Mouse (Mus musculus): ENCODE measurements around the gene Gm45713. TPM values are rescaled to one million over a fixed set of nuclear protein-coding genes. Genes with fewer than 3 reads are reported as not detected.

The Gm45713 gene
- total and polyA plus RNA-seq, 3 experiments: 3.9 TPM; not detected in 2

GRCm38 (mm10) chr7:45144368-45145174 lies 8.5 kb upstream of the Gm45713 start:
- H3K4me1 ChIP-seq (ENCODE audit: control insufficient read depth in 1 of 2, insufficient read depth in 2 of 2, low read length in 2 of 2): no peaks in the 10 kb centered on the region
- no peak for DNase-seq (ENCODE audit: low read depth, low spot score)
- H3K79me2 ChIP-seq (ENCODE audit: control insufficient read depth, insufficient read depth, low read length, poor library complexity): no peaks in the 10 kb centered on the region
- H3K9ac ChIP-seq (ENCODE audit: control insufficient read depth, low read depth, low read length, poor library complexity, severe bottlenecking): no peak overlapping the region
- H3K36me3 ChIP-seq (ENCODE audit: control insufficient read depth in 1 of 2, insufficient read depth in 2 of 2, low read length in 2 of 2): no peaks in the 10 kb centered on the region; a peak in 1 of 4 replicates
- H3K9me3 ChIP-seq (replicated peaks; ENCODE audit: insufficient read depth, low read length): no peaks in the 10 kb centered on the region
- H3K27ac ChIP-seq (ENCODE audit: control insufficient read depth, low read depth, low read length): no peak overlapping the region
- no peaks in the 10 kb centered on the region for H3K27me3 ChIP-seq (ENCODE audit: control insufficient read depth in 1 of 2, insufficient read depth in 2 of 2, low read length in 2 of 2)
- H3K4me3 ChIP-seq (ENCODE audit: control insufficient read depth in 1 of 2, insufficient read depth in 1 of 2, low read depth in 2 of 2, low read length in 2 of 2): no peak overlapping the region
- TF ChIP-seq MAZ (IDR thresholded peaks at IDR 0.05; ENCODE audit: low read depth, low read length) (no peak), RAD21 (IDR thresholded peaks at IDR 0.05; ENCODE audit: low read depth, low read length) (no peak)

DNA sequence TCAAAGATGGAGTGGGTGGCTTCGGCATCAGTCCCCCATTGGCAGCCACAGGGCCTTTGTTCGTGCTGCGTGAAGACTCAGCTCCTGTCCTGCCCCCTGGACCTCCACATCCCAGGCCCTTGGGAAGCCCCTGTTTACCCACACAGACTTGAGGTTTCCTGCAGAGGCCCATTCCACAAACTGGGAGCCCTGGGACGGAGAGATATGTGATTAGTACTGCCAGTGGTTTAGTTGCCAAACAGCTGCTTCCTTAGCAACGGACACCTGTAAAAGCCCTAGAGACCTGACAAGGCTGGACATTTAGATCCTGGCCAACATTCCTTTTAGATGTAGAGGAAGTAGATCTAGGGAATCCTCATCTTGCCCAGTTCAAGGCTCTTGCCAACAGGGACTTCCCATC lies 5.9 kb upstream of the Gm45713 start:
- Histone ChIP-seq H3K27me3 (ENCODE audit: control insufficient read depth in 1 of 2, insufficient read depth in 2 of 2, low read length in 2 of 2) (no peaks in the 10 kb centered on the region), H3K27ac (ENCODE audit: control insufficient read depth, low read depth, low read length) (no peak overlapping the region), H3K9ac (ENCODE audit: control insufficient read depth, low read depth, low read length, poor library complexity, severe bottlenecking) (no peak overlapping the region), H3K4me1 (ENCODE audit: control insufficient read depth in 1 of 2, insufficient read depth in 2 of 2, low read length in 2 of 2) (peaks cover 11 to 17% of the 10 kb centered on the region in 2 experiments), H3K36me3 (ENCODE audit: control insufficient read depth in 1 of 2, insufficient read depth in 2 of 2, low read length in 2 of 2) (peaks cover 0 to 11% of the 10 kb centered on the region in 2 experiments; a peak in 2 of 4 replicates), H3K4me3 (ENCODE audit: control insufficient read depth in 1 of 2, insufficient read depth in 1 of 2, low read depth in 2 of 2, low read length in 2 of 2) (no peak overlapping the region), H3K79me2 (ENCODE audit: control insufficient read depth, insufficient read depth, low read length, poor library complexity) (no peaks in the 10 kb centered on the region), H3K9me3 (replicated peaks; ENCODE audit: insufficient read depth, low read length) (no peaks in the 10 kb centered on the region)
- TF ChIP-seq GATA1 (IDR thresholded peaks at IDR 0.05; ENCODE audit: low read depth, low read length) (no peak), TCF12 (IDR thresholded peaks at IDR 0.05; ENCODE audit: low read depth, low read length) (no peak), MAX (IDR thresholded peaks at IDR 0.05; ENCODE audit: low read length) (no peak), USF1 (IDR thresholded peaks at IDR 0.05; ENCODE audit: low read depth, low read length) (no peak), POLR2AphosphoS2 (IDR thresholded peaks at IDR 0.05; ENCODE audit: low read length) (no peak), EP300 (IDR thresholded peaks at IDR 0.05; ENCODE audit: low read depth in 1 of 2, low read length in 2 of 2) (no peak), BHLHE40 (IDR thresholded peaks at IDR 0.05; ENCODE audit: borderline replicate concordance, low read depth, low read length) (no peak), MAFK (IDR thresholded peaks at IDR 0.05; ENCODE audit: borderline replicate concordance, low read depth, low read length) (no peak), KAT2A (conservative IDR thresholded peaks at IDR 0.05; ENCODE audit: low read depth, low read length) (no peak), RCOR1 (IDR thresholded peaks at IDR 0.05; ENCODE audit: low read depth, low read length) (no peak)
- DNase-seq (ENCODE audit: low read depth, low spot score): no peak

DNA sequence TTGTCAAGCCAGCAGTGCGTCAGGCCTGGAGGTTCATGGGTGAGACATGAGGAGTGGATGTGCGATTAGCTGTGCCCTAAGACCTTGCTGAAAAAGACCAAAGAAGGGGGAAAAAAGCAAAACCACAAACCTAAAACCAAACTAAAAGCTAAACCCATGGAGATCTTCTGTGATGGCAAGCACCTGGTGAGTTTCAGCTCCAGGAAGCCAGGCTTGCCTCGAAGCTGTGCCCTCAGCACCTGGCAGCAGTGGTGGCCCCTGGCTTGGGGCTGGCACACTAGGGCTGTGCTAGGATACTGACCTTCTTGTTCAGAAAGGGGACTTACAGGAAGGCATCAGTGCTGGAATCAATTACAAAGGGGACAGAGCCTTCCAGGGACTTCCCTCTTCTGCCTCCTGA lies 5.3 kb upstream of the Gm45713 start:
- peaks cover 0 to 14% of the 10 kb centered on the region in 2 experiments; a peak in 2 of 4 replicates for H3K36me3 ChIP-seq (ENCODE audit: control insufficient read depth in 1 of 2, insufficient read depth in 2 of 2, low read length in 2 of 2)

More for the DNA sequence above, 5.3 kb upstream of the Gm45713 start:
- no peak overlapping the region for H3K27ac ChIP-seq (ENCODE audit: control insufficient read depth, low read depth, low read length)
- H3K27me3 ChIP-seq (ENCODE audit: control insufficient read depth in 1 of 2, insufficient read depth in 2 of 2, low read length in 2 of 2): no peaks in the 10 kb centered on the region
- no peak overlapping the region for H3K9ac ChIP-seq (ENCODE audit: control insufficient read depth, low read depth, low read length, poor library complexity, severe bottlenecking)
- H3K4me3 ChIP-seq (ENCODE audit: control insufficient read depth in 1 of 2, insufficient read depth in 1 of 2, low read depth in 2 of 2, low read length in 2 of 2): no peak overlapping the region
- H3K4me1 ChIP-seq (ENCODE audit: control insufficient read depth in 1 of 2, insufficient read depth in 2 of 2, low read length in 2 of 2): peaks cover 11 to 22% of the 10 kb centered on the region in 2 experiments
- TF ChIP-seq POLR2AphosphoS2 (IDR thresholded peaks at IDR 0.05; ENCODE audit: low read length): no peak
- TF ChIP-seq E2F4 (IDR thresholded peaks at IDR 0.05; ENCODE audit: borderline replicate concordance, low read depth, low read length): no peak
- TF ChIP-seq MEF2A (IDR thresholded peaks at IDR 0.05; ENCODE audit: extremely low read depth, insufficient replicate concordance, low read depth, low read length, poor library complexity, severe bottlenecking): no peak
- no peak for TF ChIP-seq ZNF384 (IDR thresholded peaks at IDR 0.05; ENCODE audit: low read depth, low read length)
- no peak for TF ChIP-seq ETS1 (IDR thresholded peaks at IDR 0.05; ENCODE audit: low read depth, low read length)
- TF ChIP-seq MAX (IDR thresholded peaks at IDR 0.05; ENCODE audit: low read length): no peak
- DNase-seq (ENCODE audit: low read depth, low spot score): no peak
- no peaks in the 10 kb centered on the region for H3K9me3 ChIP-seq (replicated peaks; ENCODE audit: insufficient read depth, low read length)
- H3K79me2 ChIP-seq (ENCODE audit: control insufficient read depth, insufficient read depth, low read length, poor library complexity): no peaks in the 10 kb centered on the region; the same call in 1 of the 2 replicates

All from MEL (cell line).